Mouse (Mus musculus): ENCODE data around the gene Gramd1b.
A peak's percentile ranks its signal among the peaks of the same experiment; 100 is the strongest.

The Gramd1b gene

GRCm38 (mm10) chr9:40316865-40317660 is 214.1 kb downstream of the Gramd1b start:
- no peak for ATAC-seq (ENCODE audit: low TSS enrichment)

- ATAC-seq (ENCODE audit: low TSS enrichment): no peak
These were observed 219.4 kb downstream of the Gramd1b start for GRCm38 (mm10) chr9:40311813-40312212.

DNA sequence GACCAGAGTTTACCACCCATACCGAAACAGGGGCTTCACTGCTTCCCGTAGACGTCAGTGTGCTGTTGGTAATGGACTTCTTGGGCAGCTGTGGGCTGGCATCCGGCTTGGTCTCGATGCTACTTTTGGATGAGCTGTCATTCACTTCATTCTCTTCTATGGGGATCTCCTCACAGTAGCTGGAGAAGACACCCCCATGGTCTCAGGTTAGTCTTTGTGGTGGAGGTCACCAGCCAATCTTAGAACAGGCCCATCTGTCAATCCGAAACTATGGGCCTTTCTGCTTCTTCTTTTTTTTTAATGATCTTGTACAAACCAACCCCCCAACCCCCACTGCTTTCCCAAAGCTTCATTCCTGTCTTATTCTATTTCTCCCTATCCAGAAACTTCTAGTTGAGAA is 221.3 kb downstream of the Gramd1b start:
- no peak for ATAC-seq (ENCODE audit: low TSS enrichment)

DNA sequence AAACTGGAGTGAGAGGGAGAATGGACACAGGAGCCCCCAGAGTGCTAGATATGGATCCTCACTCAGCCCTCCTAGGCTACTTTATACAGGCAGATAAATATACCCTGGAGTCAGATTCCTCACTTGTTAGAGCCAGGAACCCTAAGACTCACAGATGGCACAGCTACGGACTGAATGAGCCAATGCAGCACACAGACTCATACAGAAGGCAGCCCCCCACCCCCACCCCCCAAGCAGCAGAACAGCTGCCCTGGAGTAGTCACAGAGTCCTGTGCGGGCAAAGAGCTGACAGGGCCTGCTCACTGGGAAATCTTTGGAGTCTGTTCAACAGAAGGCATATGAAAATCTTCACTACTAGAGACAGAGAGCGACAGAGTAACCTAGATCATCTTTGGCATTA is 223.9 kb downstream of the Gramd1b start:
- no peak for ATAC-seq (ENCODE audit: low TSS enrichment)

GRCm38 (mm10) chr9:40304243-40304642 is 226.9 kb downstream of the Gramd1b start:
- no peak for ATAC-seq (ENCODE audit: low TSS enrichment)

GRCm38 (mm10) chr9:40302375-40302774 is 228.8 kb downstream of the Gramd1b start:
- no peak for ATAC-seq (ENCODE audit: low TSS enrichment)

DNA sequence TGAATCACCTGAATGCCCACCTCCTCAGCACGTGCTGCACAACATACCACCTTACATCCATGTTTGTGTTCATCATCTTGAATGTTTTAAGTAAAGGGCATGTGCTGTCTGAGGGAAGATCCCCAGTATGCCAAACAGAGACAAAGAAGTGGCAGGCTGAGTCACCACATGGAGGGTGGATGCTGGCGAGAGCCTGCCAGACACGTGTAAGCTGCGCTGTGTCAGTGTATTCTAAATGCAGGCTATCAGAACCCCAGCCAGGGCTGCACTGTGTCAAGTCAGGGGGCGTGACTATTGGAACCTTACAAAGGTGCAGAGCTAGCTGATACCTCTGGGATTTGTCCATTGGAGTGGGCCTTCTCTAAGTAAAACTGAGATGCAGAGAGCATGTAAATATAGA is 229.7 kb downstream of the Gramd1b start:
- peak; percentile 62 for ATAC-seq (ENCODE audit: low TSS enrichment)

DNA sequence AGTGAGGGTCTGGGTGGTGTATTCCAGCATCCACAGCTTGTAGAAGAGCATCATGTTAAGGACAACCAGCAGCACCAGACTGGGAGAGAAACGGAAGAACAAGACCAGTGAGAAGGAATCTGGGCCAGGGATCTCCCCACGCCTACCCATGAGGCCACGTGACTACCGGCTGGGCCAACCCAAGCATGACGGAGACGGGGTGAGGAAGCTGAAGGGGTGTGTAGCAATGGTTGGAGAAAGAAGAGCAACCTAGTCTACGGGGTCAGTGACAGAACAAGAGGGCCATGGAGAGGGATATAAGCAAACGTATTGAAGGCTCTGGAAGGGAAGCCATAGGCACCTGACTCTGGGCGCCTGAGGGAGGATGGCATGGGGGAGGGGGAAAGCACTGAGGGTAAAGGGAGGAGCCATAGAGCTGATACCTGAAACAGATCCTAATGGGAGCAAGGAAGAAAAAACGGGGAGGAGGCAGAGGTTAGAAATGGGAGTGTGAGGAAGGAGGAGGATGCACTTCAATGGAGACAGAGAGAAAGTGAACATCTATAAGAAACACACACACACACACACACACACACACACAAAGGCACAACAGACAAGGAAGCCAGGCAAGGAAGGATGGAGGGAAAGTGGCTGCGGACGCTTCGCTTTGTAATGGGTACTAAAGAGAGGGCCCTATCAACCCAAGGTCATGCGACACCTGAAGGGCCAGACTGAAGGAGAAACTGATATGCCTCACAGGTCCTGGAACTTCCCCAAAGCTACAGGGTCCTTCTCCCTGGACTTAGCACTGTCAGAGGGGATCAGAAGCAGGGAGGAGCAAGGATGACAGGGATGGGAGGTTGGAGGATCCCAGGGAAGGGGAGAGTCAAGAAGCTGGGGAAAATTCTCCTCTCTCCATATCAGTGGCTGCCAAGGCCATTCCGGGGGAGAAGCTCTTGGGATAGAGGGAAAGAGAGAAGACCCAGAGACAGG is 230.9 kb downstream of the Gramd1b start:
- ATAC-seq (ENCODE audit: low TSS enrichment): peak; percentile 44; the same call in 1 of the 2 replicates

GRCm38 (mm10) chr9:40299323-40299722 is 231.9 kb downstream of the Gramd1b start:
- no peak for ATAC-seq (ENCODE audit: low TSS enrichment)

DNA sequence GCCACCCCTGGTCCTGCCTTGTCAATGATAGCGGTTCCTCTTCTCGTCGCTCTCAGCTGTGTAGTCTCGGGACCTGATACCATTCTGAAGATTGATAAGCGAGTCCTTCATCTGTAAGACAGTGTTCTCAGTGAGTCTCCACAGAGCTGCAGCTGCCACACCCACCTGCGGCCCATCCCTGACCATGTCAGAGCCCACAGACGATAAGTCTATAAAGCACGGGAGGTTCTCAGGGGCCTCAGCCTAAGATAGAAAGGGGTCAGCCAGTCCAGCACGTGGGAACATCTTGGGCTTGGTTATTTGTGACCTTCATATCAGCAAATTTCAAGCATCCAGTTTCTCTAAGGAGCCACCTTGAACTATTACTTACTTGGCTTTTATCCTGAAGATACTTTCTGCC is 233.2 kb downstream of the Gramd1b start:
- ATAC-seq (ENCODE audit: low TSS enrichment): no peak

DNA sequence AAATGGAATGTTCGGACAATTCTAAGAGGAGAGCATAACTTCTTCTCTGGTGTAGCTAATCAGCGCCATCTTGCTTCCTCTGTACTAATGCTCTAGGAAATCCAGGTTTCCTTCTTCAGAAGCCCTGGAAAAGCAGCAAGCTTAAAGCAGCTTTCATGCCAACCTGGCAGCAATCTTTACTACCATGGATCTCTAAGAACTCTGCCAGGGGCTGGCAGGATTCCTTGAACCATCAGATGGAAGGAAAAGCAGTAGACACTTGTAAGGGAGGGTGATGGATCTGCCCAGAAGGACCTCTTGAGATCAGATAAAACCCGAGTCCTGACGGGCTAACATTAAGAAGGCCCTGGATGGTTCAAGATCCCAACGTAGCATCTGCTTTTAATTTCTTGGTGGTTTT is 234.9 kb downstream of the Gramd1b start:
- ATAC-seq (ENCODE audit: low TSS enrichment): peak; percentile 32

GRCm38 (mm10) chr9:40294866-40295265 is 236.3 kb downstream of the Gramd1b start:
- ATAC-seq (ENCODE audit: low TSS enrichment): no peak

DNA sequence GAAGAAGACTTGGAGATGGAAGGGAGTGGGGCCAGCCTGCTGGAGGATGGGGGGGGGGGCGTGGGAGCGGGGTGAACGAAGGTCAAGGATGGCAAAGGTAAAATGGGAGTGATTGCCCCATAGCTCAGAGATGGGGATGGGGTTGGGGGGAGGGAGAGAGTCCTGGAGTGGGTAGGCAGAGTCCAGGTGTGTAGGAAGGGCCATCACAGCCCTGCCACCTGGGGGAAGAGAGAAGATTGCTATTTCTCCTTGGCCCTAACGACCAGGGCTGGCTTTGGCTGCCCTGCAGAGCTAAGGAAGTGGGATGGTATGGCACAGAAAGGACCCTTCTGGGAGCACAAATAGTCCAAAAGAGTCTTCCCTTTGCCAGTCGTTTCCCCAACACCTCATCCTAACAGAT is 237.0 kb downstream of the Gramd1b start:
- ATAC-seq (ENCODE audit: low TSS enrichment): no peak

DNA sequence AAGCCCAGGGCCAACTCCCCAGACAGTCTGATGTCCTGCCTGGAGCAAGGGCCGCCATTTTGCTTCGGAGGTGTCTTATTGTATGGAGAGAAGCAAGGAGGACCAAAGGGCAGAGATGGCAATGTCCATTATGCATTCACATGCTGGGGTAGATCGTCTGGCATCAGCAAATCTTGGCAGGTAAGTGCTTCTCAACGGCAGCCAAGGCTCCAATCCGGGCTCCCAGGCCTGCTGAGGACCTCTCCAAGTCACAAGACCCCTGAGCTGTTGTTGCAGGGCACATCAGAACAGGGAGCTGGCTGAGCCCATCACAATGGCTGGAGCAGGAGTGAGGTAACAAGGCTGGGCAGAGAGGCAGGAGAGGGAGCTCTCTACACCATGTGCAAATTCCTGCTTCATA is 237.4 kb downstream of the Gramd1b start:
- no peak for ATAC-seq (ENCODE audit: low TSS enrichment)

GRCm38 (mm10) chr9:40293286-40293685 is 237.9 kb downstream of the Gramd1b start:
- ATAC-seq (ENCODE audit: low TSS enrichment): no peak

DNA sequence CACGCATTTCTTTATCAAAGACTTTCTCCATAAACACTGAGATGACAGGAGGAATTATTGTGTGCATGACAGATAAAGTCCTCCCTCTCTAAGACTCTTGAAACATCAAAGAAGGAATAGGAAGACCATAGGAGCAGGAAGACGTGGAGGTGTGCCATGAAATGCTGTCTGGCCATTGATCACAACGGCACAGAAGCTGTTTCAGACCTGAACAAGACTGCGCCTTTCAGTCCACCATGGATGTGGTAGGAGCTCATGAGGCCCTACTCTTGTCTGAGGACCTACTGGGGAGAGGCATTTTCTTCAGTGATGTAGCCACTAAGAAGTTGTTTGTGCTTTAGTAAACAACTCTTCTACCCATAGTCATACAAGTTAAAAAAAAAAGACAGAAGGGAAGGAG is 238.7 kb downstream of the Gramd1b start:
- no peak for ATAC-seq (ENCODE audit: low TSS enrichment)

DNA sequence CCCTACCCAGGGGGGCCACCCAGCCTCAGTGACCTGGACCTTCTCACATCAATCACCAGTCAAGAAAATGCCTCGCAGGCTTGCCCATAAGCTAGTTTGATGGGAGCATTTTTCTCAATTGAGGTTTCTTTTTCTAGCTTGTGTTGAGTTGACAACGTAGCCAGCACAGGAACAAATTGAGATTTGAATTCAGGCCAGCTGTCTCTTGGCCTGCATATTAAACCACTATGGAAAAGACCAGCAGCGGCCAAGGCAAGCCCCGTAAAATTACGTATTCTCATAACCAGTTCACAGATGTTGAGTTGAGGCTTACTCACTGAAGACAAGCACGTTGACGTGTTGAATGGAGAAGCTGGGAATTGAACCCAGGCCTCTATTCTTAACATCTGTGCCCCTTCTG is 248.2 kb downstream of the Gramd1b start:
- peak; percentile 51 for ATAC-seq (ENCODE audit: low TSS enrichment)

GRCm38 (mm10) chr9:40279438-40279837 is 251.7 kb downstream of the Gramd1b start:
- ATAC-seq (ENCODE audit: low TSS enrichment): no peak

DNA sequence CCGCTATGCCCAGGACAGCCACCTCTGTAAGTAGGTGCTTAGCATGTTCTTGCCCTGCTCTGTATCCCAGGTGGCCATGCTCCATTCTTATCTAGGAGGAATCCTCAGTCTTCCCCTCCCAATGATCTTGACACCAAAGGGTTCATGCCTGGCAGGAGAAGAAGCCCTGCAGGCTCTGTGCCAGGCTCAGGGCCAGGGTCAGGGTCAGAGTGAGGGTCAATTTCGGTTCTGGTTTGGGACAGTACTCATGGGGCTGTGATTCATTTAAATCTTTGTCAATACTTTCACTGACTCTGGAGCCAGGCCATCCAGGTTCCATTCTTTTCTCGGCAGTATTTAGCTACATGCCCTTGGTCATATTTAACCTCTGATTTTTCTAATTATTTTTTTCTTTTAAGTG is 253.5 kb downstream of the Gramd1b start:
- no peak for ATAC-seq (ENCODE audit: low TSS enrichment)

- ATAC-seq (ENCODE audit: low TSS enrichment): no peak
These were observed 255.3 kb downstream of the Gramd1b start for GRCm38 (mm10) chr9:40275904-40276303.

DNA sequence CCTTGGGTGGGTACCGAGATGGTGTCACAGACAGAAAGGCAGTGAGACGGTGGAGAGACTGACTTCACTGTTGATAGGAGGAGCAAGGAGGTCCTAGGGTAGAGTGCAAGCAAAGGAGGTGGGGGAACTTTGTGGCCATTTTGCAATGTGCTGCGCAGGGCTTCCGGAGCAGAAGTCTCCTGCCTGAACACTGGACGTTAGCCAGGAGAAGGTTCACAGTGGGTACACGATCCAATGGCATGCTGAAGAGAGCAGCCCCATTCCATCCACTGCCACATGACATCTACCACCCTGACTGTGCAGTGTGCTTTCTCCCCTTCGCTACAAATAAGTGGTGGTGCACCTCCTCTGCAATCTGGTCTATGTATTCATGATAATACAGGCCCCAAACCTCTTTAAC is 258.4 kb downstream of the Gramd1b start:
- no peak for ATAC-seq (ENCODE audit: low TSS enrichment)

DNA sequence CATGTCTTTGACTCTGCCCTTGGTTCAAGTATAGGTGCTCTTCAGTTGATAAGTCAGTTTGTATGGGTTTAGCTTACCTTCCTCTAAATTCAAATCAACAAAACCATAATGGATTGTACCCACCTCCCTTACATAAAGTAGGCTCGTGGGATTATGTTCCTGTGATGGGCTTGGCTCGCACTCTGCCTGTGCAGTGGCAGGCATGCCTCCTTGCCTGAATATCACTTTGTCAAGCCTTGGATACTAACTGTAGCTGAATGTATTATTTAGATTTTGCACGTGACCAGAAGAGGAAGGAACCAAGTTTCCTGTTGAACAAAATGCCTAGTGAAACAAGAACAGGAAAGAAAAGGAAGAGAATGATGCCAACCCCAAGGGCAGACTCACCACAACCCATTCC is 260.1 kb downstream of the Gramd1b start:
- no peak for ATAC-seq (ENCODE audit: low TSS enrichment)

GRCm38 (mm10) chr9:40269880-40270279 is 261.3 kb downstream of the Gramd1b start:
- ATAC-seq (ENCODE audit: low TSS enrichment): peak; percentile 51
